Mouse (Mus musculus): Measurements from ENCODE around the gene Cyb5r1. TPM values are rescaled to one million over a fixed set of nuclear protein-coding genes. Genes with fewer than 3 reads are reported as not detected.

Gene Cyb5r1
- polyA plus RNA-seq, 1 experiment from 2014 or later: 31.5 TPM

DNA sequence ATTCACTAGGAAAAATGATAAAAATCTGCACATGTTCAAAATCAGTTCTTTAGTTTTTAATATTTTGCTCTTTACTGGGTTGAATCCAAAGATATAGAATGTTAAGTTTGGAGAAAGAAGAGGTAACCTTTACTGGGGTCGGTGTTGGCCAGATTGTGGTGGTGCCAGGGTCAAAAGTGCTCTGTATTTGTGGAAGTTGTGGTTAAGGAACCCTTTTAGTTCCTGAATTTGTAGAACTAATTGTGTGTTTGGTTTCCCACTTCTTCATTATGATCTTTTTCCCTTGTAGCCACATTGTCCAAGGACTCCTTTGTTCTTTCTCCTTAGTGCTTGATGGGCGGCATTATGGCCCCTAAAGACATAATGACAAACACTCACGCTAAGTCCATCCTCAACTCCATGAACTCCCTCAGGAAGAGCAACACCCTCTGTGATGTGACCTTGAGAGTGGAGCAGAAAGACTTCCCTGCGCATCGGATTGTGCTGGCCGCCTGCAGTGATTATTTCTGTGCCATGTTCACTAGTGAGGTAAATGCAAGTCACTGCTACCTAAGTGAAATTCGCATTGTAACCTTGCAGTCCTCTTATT lies 52.9 kb downstream of the Cyb5r1 start:
- H3K9me3 ChIP-seq (ENCODE audit: control insufficient read depth, low read length): no peaks in the 10 kb centered on the region
- peaks cover 49% of the 10 kb centered on the region for H3K36me3 ChIP-seq (ENCODE audit: control insufficient read depth, insufficient read depth, low read length)
- no peak overlapping the region for H3K4me2 ChIP-seq (ENCODE audit: low read depth, low read length)
- no peaks in the 10 kb centered on the region for H3K27me3 ChIP-seq (replicated peaks; ENCODE audit: control insufficient read depth, insufficient read depth, low read length)
- ATAC-seq (ENCODE audit: low read depth): no peak
- DNase-seq (ENCODE audit: low spot score): no peak
- H3K27ac ChIP-seq (replicated peaks; ENCODE audit: low read depth, low read length): no peak overlapping the region
- H3K4me3 ChIP-seq (ENCODE audit: low read depth, low read length): no peak overlapping the region
- H3K9ac ChIP-seq (ENCODE audit: low read depth, low read length): no peak overlapping the region
- H3K4me1 ChIP-seq (ENCODE audit: control insufficient read depth, insufficient read depth, low read length): peaks cover 4% of the 10 kb centered on the region; the same call in 1 of the 2 replicates
- WGBS: 91% methylated on average over 7 of the region's 7 CpGs

DNA sequence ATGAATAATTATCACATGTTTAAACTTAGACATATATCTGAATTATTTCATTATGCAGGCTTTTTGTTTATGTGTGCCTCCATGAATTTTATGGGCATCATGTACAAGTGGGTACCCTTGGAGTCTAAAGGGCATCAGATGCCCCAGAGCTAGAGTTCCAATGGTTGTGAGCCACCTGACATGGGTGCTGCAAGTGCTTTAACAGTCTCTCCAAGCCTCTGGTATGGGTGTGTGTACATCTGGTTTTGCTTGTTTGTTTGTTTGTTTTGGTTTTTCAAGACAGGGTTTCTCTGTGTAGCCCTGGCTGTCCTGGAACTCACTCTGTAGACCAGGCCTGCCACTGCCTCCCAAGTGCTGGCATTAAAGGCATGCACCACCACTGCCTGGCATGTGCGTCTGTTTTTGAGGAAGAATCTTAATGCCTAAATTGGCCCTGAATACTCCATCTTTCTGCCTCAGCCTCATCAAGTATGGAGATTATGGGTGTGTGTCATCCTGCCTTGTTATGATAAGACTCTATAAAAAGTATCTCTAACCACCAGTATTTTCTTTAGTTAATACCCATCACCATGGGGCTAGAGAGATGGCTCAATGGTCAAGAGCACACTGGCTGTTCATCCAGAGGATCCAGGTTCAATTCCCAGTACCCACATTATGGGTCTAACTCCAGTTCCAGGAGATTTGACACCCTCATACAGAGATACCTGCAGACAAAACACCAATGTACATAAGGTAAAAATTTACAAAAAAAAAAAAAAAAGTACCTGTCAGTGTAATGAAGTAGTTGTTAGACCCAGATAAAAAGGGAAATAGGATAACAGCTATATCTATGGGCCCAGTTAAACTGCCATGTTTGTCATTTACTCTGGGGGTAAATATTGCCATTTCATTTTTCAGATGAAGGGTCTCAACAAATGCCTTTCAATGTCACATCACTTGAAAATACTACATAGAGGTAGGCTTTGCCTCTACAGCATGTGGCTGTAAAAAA lies 55.2 kb downstream of the Cyb5r1 start:
- Histone ChIP-seq H3K27me3 (replicated peaks; ENCODE audit: control insufficient read depth, insufficient read depth, low read length) (no peaks in the 10 kb centered on the region), H3K9me3 (ENCODE audit: control insufficient read depth, low read length) (no peaks in the 10 kb centered on the region), H3K36me3 (ENCODE audit: control insufficient read depth, insufficient read depth, low read length) (peaks cover 68% of the 10 kb centered on the region), H3K4me3 (ENCODE audit: low read depth, low read length) (no peak overlapping the region), H3K4me2 (ENCODE audit: low read depth, low read length) (no peak overlapping the region), H3K9ac (ENCODE audit: low read depth, low read length) (no peak overlapping the region), H3K4me1 (ENCODE audit: control insufficient read depth, insufficient read depth, low read length) (peaks cover 4% of the 10 kb centered on the region; the same call in 1 of the 2 replicates), H3K27ac (replicated peaks; ENCODE audit: low read depth, low read length) (no peak overlapping the region)
- no peak for ATAC-seq (ENCODE audit: low read depth)
- WGBS: 90% methylated on average over 1 of the region's 1 CpGs
- DNase-seq (ENCODE audit: low spot score): no peak

Other genes with a start within 250 kb of the Cyb5r1 start
- 23.3 and 27.0 TPM in 2 replicates for gene Chil1, start 223.4 kb upstream of the Cyb5r1 start, polyA plus RNA-seq (2014; fragmentation: Nextera tagmentation; extraction: Ambion mirVana)
- 151 and 157 TPM in 2 replicates for gene Mybph, start 212.1 kb upstream of the Cyb5r1 start, polyA plus RNA-seq (2014; fragmentation: Nextera tagmentation; extraction: Ambion mirVana)
- gene Adora1, start 170.1 kb upstream of the Cyb5r1 start, polyA plus RNA-seq (2014; fragmentation: Nextera tagmentation; extraction: Ambion mirVana): 1.5 and 1.8 TPM in 2 replicates
- 219 and 223 TPM in 2 replicates for gene Myog, start 115.6 kb upstream of the Cyb5r1 start, polyA plus RNA-seq (2014; fragmentation: Nextera tagmentation; extraction: Ambion mirVana)
- gene Ppfia4, start 72.6 kb upstream of the Cyb5r1 start, polyA plus RNA-seq (2014; fragmentation: Nextera tagmentation; extraction: Ambion mirVana): 12.8 and 14.1 TPM in 2 replicates
- 75.3 and 78.0 TPM in 2 replicates for gene Tmem183a, start 43.6 kb upstream of the Cyb5r1 start, polyA plus RNA-seq (2014; fragmentation: Nextera tagmentation; extraction: Ambion mirVana)
- not detected in 2 replicates for gene 4933406M09Rik, start 19.6 kb upstream of the Cyb5r1 start, polyA plus RNA-seq (2014; fragmentation: Nextera tagmentation; extraction: Ambion mirVana)
- gene Adipor1, start 9.8 kb downstream of the Cyb5r1 start, polyA plus RNA-seq (2014; fragmentation: Nextera tagmentation; extraction: Ambion mirVana): 97.2 and 102 TPM in 2 replicates
- gene Klhl12, start 50.0 kb downstream of the Cyb5r1 start, polyA plus RNA-seq (2014; fragmentation: Nextera tagmentation; extraction: Ambion mirVana): 24.6 and 24.7 TPM in 2 replicates
- 42.9 and 44.6 TPM in 2 replicates for gene Rabif, start 89.1 kb downstream of the Cyb5r1 start, polyA plus RNA-seq (2014; fragmentation: Nextera tagmentation; extraction: Ambion mirVana)
- gene Mgat4e, start 144.1 kb downstream of the Cyb5r1 start, polyA plus RNA-seq (2014; fragmentation: Nextera tagmentation; extraction: Ambion mirVana): not detected in 2 replicates
- gene Kdm5b, start 154.6 kb downstream of the Cyb5r1 start, polyA plus RNA-seq (2014; fragmentation: Nextera tagmentation; extraction: Ambion mirVana): 63.0 and 68.5 TPM in 2 replicates
- 1.2 and 1.6 TPM in 2 replicates for gene Syt2, start 241.1 kb downstream of the Cyb5r1 start, polyA plus RNA-seq (2014; fragmentation: Nextera tagmentation; extraction: Ambion mirVana)